Mouse (Mus musculus) left cerebral cortex, postnatal 25 days (tissue): ENCODE data around the gene Krt222. TPM values are rescaled to one million over a fixed set of nuclear protein-coding genes. Genes with fewer than 3 reads are reported as not detected.

ENCODE experiments used
- DNase-seq, 2 experiments: peaks; one replicate each; pipeline ENCODE4 v3.0.0; 2022; ENCODE audit warnings: low spot score in 2 of 2, mixed read lengths in 1 of 2
- intact Hi-C: fragments of 180-260 bp; cut with DNase I; formaldehyde crosslinking; loops from one replicate; pipeline ENCODE4 v1.15.1; 2025
- total RNA-seq, 2 experiments: library from RNA; stranded (reverse); gene quantifications; 2 replicates each; pipeline ENCODE4 v1.2.3; 2021

Gene Krt222
- total RNA-seq, 2 experiments from 2014 or later, result 26.3 to 27.0 TPM

DNA sequence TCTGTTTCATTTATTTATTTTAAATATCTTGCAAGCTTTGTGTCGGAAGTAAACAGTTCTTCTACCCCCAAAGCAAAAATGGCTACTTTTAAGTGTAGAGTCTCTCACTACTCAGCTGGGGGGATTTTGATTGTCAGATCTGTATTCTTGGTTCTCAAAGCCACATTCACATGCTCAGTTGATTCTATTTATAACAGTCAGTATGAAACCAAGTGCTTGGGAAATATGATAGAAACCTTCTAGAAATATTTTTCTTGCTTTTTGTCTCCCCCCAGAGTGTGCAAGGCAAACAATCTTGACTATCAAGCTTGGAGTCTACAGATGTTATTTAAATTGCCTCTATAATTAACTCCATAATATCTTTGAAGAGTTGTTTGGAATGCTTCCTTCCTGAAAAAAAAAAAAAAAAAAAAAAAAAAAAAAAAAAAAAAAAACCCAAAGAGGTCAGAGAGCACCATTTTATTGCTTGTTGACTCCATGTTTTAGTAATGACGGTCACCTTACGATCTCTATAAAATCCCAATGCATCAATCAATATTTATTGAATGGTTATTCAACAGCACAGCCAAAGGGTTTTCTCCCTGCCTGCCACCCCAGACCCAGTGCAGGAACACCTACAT lies 575 bp downstream of the Krt222 start:
- intact Hi-C loops, result no loop called here
- no peak for DNase-seq

DNA sequence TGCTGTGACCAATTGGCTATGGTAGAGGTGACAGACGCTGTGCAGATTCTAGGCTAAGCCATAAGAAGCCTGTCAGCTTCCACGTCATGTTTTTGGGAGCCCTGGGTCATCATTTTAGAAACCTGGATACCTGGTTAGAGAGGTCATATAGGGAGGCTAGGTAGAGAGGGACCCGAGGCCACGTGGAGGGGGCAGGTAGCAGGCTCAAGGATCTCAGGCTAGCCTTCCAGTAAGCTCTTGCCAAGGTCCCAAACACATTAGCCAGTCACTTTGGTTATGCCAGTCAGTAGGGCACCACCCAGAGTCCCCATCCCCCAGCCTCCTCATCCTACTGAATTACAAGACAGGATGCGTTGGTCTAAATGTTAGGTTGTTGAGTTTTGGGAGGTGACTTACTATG lies 1.8 kb downstream of the Krt222 start:
- DNase-seq, result no peak
- intact Hi-C loops, result no loop called here

DNA sequence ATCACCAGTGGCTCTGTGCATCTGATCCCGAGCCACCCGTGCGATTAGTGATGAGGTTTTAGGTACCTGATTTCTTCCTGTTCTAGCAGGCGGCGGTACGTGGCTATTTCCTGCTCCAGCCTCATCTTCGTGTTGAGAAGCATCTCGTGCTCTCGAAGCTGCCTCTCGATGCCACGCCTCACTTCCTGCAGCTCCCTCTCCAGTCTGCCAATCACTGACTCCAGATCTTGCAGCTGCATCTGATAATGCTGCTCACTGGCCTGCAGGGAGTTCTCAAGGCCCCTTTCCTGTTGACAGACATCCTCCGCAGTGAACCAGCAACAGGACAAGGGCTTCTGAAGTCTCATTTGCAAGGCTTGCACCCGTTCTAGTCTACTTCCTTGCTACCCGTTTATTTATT lies 5.4 kb downstream of the Krt222 start:
- intact Hi-C loops, result no loop called here

DNA sequence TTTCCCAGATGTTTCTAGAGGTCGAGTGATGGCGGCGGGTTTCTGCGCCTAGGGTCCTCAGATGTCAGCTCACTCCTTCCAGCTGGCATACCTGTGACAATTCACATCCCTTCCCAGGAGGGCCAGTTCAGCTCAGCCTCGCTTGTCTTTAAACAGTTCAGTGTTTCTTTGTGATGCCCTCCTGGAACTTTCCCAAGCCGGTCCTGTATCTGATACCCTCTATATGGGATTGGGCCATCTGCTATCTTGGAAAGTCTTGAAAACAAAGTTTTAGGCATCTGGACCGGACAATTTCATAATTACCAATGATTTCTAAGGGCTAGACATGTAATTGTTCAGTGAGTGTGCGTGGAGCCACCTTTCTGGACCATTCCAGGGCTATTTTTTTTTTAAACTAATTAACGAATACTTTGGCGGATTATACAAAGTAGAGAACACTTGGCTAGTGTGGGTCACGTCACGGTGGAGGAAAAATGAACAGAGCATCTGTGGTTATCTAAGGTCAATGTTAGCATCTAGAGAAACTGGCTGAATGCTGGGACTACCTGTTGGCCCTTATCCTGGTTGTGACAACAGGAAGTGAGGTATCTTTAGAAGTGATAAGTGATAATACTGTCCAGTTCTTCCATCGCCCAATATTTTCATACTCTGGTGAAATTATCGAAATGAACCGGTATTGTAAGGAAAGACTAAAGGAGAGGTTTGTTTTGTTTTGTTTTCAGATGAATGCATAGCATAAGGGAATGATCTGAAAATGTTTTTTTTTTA lies 12.7 kb downstream of the Krt222 start:
- no peak for DNase-seq
- intact Hi-C loops, result no loop called here

More for the DNA sequence above, 5.4 kb downstream of the Krt222 start:
- DNase-seq, result no peak

DNA sequence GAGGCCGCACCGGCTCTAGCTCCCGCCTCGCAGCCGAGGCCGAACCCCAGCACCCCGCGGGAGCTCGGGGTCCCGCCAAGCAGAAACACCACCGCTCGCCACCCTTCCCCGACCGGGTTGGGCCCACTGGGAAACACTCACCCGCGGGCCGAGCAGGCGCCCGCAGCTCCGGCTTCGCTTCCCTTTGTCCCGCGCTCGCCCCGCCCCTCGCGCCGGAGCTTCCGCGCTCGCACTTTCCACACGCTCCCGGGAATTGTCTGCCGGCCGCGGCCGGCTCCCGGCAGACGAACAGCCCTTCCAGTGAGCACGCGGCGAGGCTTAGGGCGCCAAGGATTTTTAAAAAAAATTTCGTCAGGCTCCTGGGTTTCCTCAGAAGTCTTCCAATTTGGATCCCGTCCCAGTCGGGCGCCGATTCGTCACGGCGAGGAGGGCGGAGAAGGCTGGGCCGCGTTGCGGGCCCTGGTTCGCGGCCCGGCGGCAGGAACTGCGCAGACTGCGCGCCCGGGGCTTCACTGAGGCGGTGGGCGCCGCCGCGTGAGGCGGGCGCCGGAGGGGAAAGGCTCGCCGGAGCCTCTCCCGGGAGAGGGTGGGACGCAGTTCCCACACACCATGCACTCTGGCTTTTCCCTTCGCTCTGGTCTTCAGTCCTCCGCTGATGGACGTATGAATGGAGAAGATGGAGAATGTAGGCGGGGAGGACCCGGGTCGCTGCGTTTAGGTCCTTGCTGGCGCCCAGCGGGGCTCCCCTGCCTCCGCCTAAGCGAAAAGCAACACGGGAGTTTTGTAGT lies 13.4 kb downstream of the Krt222 start, which contains the start of gene Smarce1:
Gene Smarce1 (minus strand): TSS at position 757 of the 788 bp plus-strand sequence.
- peak; percentile 77 to 83 for DNase-seq
- intact Hi-C loops, result no loop called here

DNA sequence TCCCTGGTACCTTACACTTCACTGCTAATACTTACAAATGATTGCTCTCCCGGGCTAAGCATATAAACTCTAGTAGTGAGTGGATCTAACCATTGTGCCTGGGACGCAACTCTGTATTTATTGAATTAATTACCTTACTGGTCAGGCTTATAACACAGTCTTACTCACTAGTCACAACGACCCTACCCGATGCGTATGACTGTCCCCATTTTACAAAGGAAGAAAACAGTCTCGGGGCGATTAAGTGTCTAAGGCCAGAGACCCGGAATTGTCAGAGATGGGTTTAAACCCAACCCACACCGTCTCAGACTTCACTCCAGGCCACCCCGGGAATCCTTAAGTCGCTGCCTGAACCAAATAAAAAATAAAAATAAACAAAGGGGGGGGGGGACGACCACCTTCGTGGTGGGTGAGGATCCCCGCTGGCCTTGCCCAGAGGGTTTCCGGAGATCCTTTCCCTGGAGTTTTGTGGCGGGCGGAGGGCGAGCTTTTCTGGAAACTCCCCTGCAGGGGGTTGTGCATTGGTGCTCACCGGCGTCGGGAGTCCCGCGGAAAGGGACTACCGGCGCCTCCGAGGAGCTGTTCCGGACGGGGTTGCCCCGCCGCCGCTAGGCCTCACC lies 14.1 kb downstream of the Krt222 start:
- DNase-seq, result no peak
- intact Hi-C loops, result no loop called here

DNA sequence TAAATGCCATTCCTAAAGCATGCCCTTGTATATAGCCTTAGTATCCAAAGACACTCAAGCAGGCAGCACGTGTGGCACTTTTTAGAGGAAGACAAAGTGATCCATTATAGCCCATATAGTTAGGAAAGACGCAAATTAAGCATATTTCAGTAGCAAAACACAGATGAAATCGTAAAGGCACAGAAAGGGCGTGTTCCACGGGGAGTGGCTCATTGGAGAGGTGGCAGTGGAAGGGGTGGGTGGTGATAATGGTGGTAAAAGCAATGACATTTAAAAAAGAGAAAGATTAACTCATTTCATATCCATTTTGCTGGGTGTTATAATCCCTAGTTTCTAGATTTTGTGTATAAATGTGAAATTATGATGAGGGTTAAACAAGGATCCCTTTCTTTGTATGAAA lies 17.6 kb downstream of the Krt222 start:
- intact Hi-C loops, result no loop called here
- no peak for DNase-seq

DNA sequence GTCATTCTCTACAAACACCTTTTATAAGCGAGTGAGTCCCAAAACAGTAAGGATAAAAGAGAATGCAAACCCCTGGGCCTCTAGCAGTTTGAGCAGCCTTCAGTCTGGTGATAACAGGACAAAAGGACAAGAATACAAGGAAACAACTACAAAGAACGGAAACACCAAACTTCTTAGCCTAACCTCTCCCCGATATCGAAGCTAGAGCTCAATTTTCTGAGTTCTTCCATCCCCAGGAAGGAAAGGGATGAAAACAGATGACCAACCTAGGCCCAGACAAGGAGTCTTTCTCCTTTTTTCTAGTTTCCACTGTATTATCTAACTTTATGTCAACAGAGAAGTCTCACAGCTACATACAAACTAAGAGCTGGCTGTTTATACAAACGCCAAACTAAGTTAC lies 20.6 kb downstream of the Krt222 start:
- no peak for DNase-seq
- intact Hi-C loops, result no loop called here

DNA sequence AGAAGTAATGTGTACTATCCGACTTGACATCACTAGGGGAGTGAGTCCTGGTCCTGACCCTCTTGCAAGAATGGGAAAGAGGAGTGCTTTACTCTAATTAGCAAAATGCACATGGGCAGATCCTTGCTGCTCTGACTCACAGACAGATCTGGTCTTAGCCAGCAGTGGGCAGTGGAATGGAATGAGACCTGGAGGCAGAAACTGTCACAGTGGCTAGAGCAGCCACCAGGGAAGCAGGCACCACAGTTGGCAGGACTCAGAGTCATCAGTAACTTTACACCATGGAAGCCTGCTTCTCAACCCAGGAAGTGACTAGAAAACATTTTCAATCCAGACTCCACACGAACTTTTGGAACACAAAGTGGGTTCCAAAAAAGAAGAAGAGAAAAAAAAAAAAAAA lies 22.1 kb downstream of the Krt222 start:
- intact Hi-C loops, result no loop called here

DNA sequence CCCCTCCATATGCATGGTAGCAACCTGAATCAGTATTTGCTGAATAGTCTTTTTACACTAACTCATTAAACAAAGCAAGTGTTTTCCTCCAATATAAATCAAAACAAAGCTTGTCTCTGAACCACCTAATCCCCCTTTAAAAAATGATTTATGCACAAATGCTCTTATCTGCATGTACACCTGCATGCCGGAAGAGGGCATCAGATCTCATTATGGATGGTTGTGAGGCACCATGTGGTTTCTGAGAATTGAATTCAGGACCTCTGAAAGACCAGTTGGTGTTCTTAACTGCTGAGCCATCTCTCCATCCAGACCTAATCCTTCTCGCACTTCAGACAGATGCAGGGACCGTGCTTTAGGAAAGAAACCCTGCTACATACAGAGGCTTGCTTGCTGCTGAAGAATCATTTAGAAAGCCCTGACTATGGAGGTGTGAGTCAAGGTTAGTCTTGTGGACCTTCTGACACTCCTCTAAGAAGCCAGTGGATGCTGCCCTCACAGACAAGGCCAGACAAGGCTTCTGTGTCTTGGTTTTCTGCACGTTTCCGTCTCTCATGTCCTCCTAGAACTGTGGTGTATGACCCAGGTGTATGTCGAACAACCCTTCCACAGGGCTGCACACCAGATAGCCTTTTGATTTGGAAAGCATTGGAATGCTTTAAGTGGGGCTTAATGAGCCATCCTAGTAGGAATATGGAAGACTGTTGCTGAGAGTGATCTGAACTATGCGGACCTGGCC lies 26.5 kb downstream of the Krt222 start:
- intact Hi-C loops, result no loop called here
- no peak for DNase-seq

More for the DNA sequence above, 22.1 kb downstream of the Krt222 start:
- DNase-seq, result no peak

DNA sequence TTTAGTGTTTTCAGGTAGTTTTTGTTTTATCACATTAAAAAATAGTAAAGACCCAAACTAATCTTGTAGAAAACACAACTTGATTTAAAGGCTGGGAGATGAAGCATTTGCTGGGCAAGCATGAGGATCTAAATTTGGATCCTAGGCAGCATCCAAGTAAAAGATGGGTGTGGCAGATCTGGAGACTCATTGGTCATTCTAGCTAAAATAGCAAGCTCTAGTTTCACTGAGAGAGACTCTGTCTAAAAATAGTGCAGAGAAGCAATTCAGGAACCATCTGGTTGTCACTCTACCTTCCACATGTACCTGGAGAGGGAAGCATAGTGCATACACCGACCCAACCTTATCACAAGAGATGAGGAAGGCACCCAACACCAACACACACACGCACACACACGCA lies 27.7 kb downstream of the Krt222 start:
- intact Hi-C loops, result no loop called here
- DNase-seq, result peak in 1 of 2 experiments; percentile 67

DNA sequence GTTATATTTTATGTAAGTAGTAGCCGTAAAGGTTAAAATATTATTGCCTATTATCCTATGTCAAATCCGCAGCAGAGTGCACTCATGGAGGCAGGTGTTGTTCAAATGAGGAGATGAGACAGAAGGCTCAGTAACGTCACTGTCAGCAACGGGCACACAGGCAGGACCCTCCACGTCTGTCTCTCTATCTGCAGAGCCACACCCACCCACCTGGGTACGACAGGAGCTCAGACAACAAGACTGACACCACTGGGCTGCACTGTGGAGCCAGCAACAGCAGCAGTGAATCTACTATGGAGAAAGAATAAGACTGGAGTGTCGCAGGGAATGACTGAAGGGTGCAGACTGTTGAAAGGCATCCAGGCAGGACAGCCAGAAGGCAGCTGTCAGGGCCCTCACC lies 31.2 kb downstream of the Krt222 start:
- intact Hi-C loops, result no loop called here
- DNase-seq, result no peak

DNA sequence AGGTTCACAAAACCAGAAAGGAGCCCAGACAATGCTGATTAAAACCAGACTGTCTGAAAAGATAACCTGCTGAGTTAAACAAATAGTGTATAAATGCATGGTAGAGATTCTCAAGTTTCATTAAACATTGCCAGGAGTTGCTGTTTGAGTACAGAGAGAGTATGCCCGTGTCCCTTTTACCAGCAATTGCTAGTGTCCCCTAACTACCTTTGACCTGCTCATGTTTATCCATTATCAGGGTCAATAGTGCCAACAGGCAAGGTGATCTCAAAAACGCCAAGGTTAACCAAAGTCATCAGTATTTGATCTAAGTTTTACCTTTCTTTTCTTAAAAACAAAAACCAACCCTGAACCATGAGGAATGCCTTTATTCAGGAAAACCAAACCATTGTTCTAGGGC lies 31.9 kb downstream of the Krt222 start:
- no peak for DNase-seq
- intact Hi-C loops, result no loop called here

DNA sequence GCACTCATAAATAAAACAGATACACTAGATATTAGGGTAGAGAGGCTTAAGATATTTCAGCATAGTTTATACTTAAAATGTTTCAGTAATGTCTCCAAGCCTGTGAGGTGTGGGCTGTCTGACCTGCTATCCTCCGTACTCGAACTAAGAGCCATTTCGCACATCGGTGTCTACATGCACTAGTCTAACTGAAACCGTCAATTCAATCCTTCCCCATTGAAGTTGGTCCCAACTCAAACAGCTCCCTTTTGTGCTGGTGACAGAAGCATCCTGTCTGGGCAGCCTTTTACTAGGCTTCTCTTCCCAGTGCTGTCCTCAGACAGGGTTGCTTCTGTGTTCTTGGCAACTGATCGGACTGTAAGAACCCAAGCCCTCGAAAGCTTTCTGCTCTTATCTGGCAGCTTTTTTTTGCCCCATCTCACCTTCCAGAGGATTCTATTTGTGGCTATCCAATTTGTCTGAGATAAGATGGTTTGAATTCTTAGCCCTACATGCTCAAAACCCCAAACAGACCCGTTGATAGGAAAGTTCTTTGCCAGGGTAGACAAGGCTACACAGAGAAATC lies 35.7 kb downstream of the Krt222 start:
- intact Hi-C loops, result no loop called here
- DNase-seq, result no peak

DNA sequence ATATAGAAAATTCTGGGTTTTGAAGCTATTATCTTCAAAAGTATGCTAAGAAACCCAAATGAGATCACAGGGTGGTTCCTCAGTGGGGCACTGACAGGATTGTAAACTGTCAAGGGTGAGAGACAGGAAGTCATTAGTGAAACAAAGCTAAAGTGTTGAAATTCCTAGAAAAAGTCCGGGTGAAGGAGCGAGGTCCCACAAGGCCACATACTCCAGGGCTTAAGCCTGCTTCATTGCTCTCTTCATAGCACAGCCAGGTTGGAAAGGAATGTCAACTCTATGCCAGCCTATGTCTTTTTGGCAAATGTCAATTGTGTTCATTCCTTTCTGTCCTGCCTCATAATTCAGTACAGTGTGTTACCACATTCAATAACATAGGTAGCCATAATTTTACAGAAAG lies 36.4 kb downstream of the Krt222 start:
- no peak for DNase-seq
- intact Hi-C loops, result no loop called here

DNA sequence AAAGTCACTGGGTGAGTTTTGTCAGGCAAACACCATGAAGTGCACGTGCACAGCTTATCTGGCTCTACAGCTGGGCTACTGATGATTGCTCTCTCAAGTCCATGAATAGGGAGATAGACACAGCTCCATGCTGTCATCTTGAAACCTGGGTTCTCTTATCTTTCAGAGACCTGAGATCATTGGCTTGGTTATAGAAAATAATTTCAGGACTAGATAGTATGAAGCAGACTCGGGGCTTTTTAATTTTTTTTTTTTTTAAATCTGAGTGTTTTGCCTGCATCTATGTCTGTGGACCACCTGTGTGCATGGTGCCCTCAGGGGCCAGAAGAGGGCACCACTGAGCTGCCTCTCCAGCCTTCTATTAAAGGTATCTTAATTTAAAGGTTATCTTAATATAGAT lies 36.9 kb downstream of the Krt222 start:
- intact Hi-C loops, result no loop called here

DNA sequence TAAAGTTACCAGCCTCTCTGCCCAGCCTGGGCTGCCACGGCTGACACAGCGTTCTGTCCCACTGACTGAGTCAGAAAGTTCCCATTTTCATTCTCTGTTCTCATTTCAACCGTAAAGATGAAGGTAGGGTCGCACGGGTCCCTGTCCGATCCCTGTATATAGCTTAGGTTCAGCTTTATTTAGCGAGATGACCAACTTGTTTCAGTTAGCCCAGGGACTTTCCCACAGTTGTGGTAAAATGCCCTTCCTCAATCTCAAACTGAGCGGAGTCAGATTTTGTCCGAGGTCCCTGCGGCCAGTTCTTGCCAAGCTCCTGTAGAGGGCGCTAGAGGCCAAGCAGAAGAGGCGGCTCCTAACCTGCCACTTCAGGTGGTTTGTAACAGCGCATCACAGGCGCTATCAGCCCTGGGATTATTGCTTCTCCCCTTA lies 54.7 kb downstream of the Krt222 start:
- peak; percentile 42 to 54 for DNase-seq
- intact Hi-C loops, result loop anchor here (2.0 to 10.0 kb wide), 3 partner anchors 103 to 176 kb away; no protein-coding TSS in a partner anchor

More for the DNA sequence above, 36.9 kb downstream of the Krt222 start:
- no peak for DNase-seq

DNA sequence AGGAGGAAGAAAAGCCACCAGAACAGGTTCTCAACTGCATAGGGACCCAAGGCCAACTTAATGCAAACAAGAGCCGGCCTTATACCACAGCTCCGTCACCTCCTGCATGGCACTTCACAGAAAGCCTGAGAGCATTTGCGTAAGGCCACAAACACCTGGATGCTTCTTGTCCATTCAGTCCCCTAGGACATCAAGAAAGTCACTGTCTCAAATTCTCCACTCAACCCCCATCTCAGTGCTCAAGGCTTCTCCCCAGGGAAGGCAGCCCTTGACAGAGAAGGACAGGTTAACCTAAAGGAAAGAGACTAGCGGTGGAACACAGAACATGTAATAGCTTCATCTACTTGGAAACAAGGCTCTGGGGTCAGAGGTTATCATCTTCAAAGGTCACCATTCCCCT lies 56.5 kb downstream of the Krt222 start:
- intact Hi-C loops, result loop anchor here (5.0 to 10.0 kb wide), 2 partner anchors 105 to 177 kb away; no protein-coding TSS in a partner anchor
- DNase-seq, result no peak

DNA sequence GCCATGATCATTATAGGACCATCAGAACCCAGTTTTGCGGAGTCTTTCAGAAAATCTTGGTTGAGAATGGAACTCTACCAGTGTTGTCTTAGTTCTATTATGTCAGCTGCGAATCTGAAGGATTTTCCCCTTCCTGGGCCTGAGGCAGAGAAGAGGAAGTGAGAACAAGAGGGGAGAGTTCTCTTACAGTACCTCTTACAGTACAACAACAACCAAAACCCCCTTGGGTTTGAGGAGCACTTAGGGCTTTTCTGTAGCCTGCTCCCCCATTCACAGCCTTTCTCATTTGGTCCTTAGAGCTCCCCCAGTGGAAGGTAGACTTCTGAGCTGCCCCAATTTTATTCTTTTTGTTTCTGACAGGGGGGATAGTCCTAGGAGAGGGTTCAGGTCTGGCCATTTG lies 57.0 kb downstream of the Krt222 start:
- DNase-seq, result no peak
- intact Hi-C loops, result loop anchor here (5.0 to 10.0 kb wide), 2 partner anchors 105 to 178 kb away; no protein-coding TSS in a partner anchor
